Mouse (Mus musculus) cerebellum, adult 18-20 months (tissue): ENCODE results near the gene 4931406P16Rik.

Experiments
- DNase-seq, 2 experiments: peaks; one replicate each; pipeline ENCODE4 v3.0.0; 2021

Gene 4931406P16Rik

GRCm38 (mm10) chr7:34309186-34309764 is 4.1 kb downstream of the 4931406P16Rik start:
- no peak for DNase-seq

DNA sequence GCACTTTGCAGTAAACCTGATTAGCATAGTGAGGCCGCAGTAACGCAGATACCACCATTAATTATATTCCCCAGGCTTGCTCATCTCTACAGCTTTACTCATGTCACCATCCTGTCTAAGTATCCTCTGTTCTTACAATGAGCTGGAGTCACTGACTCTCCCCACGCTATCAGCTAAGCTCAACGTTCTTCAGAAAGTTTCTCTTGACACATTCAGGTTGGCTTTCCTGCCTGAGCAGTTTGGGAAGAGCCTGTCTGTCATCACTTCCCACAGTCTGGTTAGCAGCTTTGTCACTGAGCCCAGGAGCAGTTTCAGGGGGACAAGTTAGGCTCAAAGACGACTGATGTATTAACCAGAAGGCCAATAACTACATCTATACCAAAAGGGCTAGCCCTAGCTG is 4.8 kb downstream of the 4931406P16Rik start:
- DNase-seq: no peak

DNA sequence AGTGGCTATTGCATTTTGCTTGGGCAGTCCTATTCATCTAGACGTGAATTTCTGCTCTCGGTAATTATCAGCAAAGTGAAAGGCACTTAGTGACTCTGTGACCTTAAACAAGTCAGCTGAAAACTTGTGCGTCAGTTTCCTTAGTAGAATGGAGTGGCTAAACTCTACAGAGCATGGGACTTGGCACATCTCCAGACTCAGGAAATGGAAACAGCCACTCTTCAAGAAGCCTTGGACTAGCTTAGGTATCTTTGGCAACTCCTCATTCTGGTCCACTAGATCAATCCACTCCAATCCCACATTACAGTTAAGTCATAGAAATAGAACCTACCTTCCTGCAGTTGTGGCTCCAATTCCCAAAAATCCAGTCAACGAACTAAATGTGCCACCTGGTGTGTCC is 7.9 kb downstream of the 4931406P16Rik start:
- peak in 1 of 2 experiments; percentile 23 for DNase-seq

DNA sequence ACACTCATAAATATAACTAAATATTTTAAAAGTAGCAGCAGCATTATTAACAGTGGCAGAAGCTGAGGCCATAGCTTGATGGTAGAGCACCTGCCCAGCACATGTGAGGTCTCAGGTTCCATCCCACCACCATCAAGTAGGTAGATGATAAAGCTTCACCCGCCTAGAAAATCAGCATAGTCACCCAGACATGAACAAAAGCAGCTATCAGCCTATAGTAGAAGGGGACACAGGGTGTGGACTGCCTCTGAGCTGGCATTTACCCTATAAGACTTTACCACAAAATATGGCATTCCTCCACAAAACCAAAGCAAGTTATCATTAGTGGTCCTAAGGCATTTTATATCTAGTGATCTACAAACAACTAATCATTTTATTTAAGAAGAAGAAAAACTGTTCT is 10.7 kb downstream of the 4931406P16Rik start:
- no peak for DNase-seq

- no peak for DNase-seq
Measured at GRCm38 (mm10) chr7:34301952-34302351, 11.4 kb downstream of the 4931406P16Rik start.

- DNase-seq: no peak
Measured at GRCm38 (mm10) chr7:34298818-34299217, 14.5 kb downstream of the 4931406P16Rik start.

GRCm38 (mm10) chr7:34296124-34296523 is 17.2 kb downstream of the 4931406P16Rik start:
- no peak for DNase-seq

- no peak for DNase-seq
Measured at GRCm38 (mm10) chr7:34292633-34293032, 20.7 kb downstream of the 4931406P16Rik start.

DNA sequence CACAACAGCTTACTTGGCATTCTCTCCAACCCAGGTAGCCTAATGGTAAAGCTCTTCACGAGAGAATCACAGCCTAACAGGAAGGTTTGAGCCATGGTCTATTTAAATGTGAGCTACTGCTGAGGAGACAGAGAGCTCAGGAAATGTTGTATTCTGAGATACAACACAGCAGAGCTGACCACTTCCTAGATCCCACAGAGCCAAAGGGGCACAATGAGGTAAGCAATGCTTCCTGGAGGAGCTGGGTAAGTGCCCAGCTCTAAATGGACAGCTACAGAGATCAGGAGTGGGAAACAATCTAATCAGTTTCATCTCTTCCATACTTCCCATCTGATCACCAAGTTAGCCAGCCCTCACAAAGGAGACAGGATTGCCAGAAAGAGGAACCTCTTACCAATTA is 22.1 kb downstream of the 4931406P16Rik start:
- no peak for DNase-seq

GRCm38 (mm10) chr7:34290450-34291151 is 22.8 kb downstream of the 4931406P16Rik start:
- no peak for DNase-seq

DNA sequence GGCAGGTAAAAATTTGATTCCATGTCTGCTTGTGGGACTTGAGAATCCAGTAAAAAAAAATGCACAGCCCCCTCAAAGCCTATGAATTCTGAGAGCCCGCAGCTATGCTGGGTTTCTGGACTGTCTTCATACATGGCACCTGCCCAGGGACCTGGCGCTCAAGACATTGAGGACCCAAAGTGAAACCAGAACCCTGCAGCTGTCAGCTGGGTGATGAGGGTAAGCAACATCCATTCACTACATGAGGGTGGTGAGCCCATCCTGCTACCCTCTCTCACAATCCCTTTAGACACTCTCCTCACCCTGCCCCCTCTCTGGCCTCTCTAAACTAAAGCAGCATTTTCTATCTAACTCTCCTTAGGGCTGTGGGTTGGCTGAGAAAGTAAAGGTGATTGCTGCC is 35.7 kb downstream of the 4931406P16Rik start:
- no peak for DNase-seq

- no peak for DNase-seq
Measured at GRCm38 (mm10) chr7:34276066-34276465, 37.3 kb downstream of the 4931406P16Rik start.

- DNase-seq: no peak
Measured at GRCm38 (mm10) chr7:34272465-34272864, 40.9 kb downstream of the 4931406P16Rik start.

DNA sequence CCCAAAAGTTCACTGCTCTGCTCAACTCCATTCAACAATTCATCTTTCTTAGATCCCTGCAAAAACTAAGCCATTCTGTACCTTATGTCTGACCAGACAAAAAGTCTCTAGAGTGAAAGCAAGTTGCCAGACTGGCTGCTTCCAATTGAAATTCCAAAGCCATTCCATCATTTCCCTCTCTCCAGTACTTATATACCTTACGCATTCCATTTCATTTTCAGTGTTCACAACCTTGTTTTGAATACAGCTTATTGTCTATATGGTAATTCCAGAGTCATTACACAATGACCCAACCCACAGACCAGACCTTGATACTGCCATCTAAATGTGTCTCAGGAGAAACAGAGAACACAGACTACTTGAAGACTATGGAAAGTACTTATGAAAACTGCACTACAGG is 44.9 kb downstream of the 4931406P16Rik start:
- DNase-seq: no peak

GRCm38 (mm10) chr7:34266421-34266820 is 46.9 kb downstream of the 4931406P16Rik start:
- no peak for DNase-seq

DNA sequence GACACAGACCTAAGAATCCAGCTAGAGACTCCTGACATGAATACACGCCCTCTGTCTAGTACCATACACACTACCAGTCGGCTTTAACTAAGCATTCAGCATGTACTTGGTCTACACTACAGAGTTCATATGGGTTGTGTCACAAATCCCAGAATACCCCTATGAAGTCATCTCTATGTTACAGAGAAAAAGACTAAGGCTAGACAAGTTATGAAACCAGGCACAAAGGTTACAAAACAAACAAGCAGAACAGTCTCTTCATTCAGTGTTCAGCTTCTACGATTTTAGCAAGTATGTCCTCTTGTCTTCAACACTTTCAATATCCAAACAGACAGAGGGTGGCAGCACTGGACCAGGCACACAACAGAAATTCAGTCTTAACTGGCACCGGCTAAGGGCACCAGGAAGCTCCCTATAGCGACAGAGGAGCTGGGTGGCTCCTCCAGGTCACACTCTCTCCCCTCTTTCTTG is 47.4 kb downstream of the 4931406P16Rik start:
- DNase-seq: peak; percentile 79 to 84

GRCm38 (mm10) chr7:34263437-34263836 is 49.9 kb downstream of the 4931406P16Rik start:
- DNase-seq: no peak

- DNase-seq: no peak
Measured at GRCm38 (mm10) chr7:34258407-34258806, 54.9 kb downstream of the 4931406P16Rik start.

GRCm38 (mm10) chr7:34257279-34257678 is 56.1 kb downstream of the 4931406P16Rik start:
- no peak for DNase-seq

DNA sequence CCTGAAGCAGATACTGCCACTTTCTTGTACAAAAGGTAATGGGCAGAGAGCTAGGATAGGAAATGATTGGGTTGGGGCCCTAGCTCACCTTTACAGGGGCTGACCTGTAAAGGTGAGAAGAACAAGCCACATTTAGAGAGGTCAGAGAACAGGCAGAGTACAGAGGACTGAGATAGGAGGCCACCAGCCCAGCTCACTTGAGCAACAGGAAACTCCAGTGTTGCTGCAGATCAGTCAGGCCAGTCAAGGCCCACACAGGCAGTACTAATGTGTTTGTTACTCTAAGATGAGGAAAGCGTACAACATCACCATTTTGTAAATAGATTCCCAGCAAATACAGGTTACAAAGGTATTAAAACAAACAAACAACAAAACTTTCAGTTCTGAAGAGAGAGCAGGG is 57.4 kb downstream of the 4931406P16Rik start:
- no peak for DNase-seq

DNA sequence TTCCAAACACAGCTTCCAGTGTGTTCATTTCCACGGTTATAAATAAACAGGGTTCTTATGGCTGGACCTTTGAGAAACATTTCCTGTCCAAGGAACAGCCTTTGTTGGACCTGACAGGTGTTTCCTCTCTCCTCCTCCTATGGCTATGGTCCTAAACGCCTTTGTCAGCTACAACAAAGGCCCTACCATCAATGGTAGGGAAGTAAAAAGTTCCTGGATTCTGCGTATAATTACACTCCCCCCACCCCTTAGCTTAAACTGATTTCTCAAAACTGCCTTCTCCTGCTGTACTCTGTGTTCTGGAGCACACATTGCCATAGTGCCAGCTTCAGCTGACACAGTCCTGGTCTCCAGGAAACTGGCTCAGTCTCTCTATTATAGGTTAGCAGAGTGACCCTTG is 58.2 kb downstream of the 4931406P16Rik start:
- DNase-seq: no peak

DNA sequence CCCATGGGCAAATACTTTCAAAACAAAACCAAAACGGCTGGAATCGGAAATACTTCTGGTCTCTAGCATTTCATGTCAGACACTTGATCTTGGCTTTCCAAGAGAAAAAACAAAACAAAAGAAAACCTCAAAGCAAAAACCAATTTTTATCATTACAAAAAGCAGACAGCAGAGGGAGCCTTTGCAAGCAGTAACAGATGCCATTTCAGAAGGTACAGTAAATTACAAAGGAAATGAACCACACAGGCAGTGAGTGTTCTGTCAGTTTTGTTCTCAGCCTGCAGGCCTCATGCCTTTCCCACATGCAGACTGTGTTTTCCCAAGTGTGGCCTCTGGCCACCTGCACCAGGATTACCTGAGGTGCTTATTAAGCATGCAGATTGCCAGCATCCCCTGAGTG is 61.3 kb downstream of the 4931406P16Rik start:
- no peak for DNase-seq

DNA sequence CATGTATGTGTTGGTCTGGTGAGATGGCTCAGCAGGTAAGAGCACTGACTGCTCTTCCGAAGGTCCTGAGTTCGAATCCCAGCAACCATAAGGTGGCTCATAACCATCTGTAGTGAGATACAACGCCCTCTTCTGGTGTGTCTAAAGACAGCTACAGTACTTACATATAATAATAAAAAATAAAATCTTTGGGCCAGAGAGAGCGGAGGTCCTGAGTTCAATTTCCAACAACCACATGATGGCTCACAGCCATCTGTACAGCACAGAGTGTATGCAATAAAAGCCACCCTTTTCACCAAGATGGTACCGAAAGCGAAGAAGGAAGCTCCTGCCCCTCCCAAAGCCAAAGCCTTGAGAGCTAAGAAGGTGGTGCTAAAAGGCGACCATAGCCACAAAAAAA is 62.6 kb downstream of the 4931406P16Rik start, which contains the start of gene Gm6096:
Gm6096 (plus strand) TSS at position 301 of the 400 bp plus-strand sequence.
- DNase-seq: no peak

- DNase-seq: no peak
Measured at GRCm38 (mm10) chr7:34246870-34247499, 66.4 kb downstream of the 4931406P16Rik start.
